Mouse (Mus musculus) C2C12 (cell line): ENCODE data around the gene Cyp2j5.

ENCODE experiments used
- CTCF ChIP-seq: IDR thresholded peaks from one replicate; pipeline ENCODE4 v1.5.1; 2011; ENCODE audit not compliant: control insufficient read depth, insufficient read depth, insufficient read length
- FOSL1 ChIP-seq: IDR thresholded peaks from one replicate; pipeline ENCODE4 v1.8.0; 2011; ENCODE audit warnings: mild to moderate bottlenecking, low read length; ENCODE audit not compliant: poor library complexity, insufficient read depth, severe bottlenecking
- MAX ChIP-seq: IDR thresholded peaks from one replicate; pipeline ENCODE4 v1.6.1; 2011; ENCODE audit warnings: mild to moderate bottlenecking, control low read depth
- MYOD1 ChIP-seq: IDR thresholded peaks from one replicate; pipeline ENCODE4 v1.6.1; 2011; ENCODE audit warnings: low read depth; ENCODE audit not compliant: control insufficient read depth, insufficient read length
- USF1 ChIP-seq: IDR thresholded peaks from one replicate; pipeline ENCODE4 v1.6.1; 2011; ENCODE audit warnings: low read depth, mild to moderate bottlenecking, control low read depth, moderate library complexity

GRCm38 (mm10) chr4:96680966-96681365, 17.0 kb upstream of the Cyp2j5 start:
- TF ChIP-seq CTCF: no peak
- TF ChIP-seq MAX: no peak
- TF ChIP-seq USF1: no peak
- TF ChIP-seq FOSL1: no peak
- TF ChIP-seq MYOD1: no peak
